Mouse (Mus musculus): Measurements from ENCODE around the gene Actg1. TPM values are rescaled to one million over a fixed set of nuclear protein-coding genes. Genes with fewer than 3 reads are reported as not detected.
A peak's percentile ranks its signal among the peaks of the same experiment; 100 is the strongest.

Actg1 gene
- total RNA-seq, 1 experiment from 2014 or later, result 890 TPM

- ATAC-seq (replicated peaks; ENCODE audit: low read depth, poor library complexity, severe bottlenecking), result no peak
These were observed 33.5 kb downstream of the Actg1 start for GRCm38 (mm10) chr11:120314721-120315415.

- no peak for ATAC-seq (replicated peaks; ENCODE audit: low read depth, poor library complexity, severe bottlenecking)
These were observed 34.2 kb downstream of the Actg1 start for GRCm38 (mm10) chr11:120313906-120314685.

GRCm38 (mm10) chr11:120312069-120312468 lies 36.3 kb downstream of the Actg1 start:
- no peak for ATAC-seq (replicated peaks; ENCODE audit: low read depth, poor library complexity, severe bottlenecking)

DNA sequence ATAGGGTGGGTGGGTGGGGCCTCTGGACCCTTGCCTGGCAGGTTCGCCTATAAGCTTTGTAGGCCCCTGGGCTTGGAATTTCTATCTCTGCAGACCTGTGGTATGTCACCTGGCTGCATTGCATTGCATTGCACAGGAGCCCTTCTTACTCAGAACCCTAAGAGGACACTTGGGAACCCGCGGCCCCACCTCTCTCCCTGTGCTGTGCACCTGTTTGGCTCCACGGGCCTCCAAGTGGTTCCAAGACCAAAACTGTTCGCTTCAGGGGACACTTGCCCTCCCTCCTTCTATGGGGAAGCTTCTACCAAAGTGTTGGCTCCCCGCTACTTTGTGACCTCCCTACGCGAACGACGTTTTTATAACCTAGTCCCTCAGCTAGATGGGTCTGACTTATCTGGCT lies 36.8 kb downstream of the Actg1 start:
- no peak for ATAC-seq (replicated peaks; ENCODE audit: low read depth, poor library complexity, severe bottlenecking)

DNA sequence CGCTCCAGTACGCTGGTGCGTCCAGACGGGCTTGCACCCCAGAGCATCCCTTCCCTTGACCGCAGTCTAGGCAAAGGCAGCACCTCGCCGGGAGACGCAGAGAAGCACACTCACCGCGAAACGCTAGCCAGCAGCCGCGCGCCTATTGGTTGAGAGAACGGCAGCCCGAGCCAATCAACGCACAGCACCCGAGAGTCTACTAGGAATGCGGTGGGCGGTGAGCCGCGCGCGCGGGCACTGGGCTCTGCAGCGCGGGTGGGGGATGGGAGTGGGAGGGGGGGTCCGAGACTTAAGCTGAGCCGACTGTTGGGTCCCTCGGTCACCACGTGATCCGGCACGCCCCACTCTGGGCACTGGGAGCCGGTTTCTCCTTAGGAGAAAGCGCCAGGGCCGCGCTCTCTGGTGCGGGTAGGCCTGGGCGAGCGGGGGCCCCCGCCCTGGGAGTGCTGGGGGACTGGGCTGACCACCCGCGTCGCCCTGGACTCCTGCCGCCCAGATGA lies 37.5 kb downstream of the Actg1 start:
- ATAC-seq (replicated peaks; ENCODE audit: low read depth, poor library complexity, severe bottlenecking), result peak; percentile 77

DNA sequence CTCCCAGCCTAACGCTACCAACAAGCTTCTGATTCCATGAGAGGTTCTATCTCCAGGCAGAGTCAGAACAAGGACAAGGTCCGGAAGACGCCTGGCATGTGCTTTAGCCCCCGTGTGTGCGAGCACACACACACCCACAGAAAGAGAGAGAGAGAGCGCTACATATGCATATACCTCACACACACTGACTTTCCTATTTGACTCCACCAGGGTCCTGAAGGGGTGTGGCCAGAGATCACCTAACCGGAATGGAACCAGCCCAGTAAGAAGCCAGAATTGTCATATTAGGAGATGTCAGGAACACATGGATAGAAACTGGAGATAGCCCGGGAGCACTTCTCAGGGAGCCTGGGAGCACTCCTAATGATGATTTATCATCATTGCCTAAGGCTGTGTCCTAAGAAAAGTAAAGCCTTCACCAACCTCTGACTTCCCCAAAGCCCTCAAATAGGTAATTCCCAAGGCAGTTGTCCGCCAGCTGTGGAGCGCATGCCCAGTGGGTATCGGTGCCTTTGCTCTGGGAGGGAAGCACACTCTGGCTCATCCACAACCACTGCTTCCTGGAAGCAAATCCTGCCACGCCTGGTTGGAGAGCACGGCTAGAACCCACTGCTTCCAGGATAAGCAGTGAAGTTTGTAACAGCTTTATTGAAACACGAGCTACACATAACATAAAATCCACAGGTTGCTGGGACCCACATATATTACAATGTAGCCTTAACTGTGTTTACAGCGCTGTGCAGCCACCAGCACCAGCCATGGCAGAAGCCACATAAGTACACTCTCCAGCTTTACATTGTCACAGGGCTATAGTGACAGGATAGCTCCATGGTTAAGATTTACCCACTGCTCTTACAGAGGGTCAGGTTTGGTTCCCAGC lies 39.7 kb downstream of the Actg1 start:
- ATAC-seq (replicated peaks; ENCODE audit: low read depth, poor library complexity, severe bottlenecking), result no peak

GRCm38 (mm10) chr11:120307566-120308430 lies 40.5 kb downstream of the Actg1 start:
- ATAC-seq (replicated peaks; ENCODE audit: low read depth, poor library complexity, severe bottlenecking), result peak; percentile 50

DNA sequence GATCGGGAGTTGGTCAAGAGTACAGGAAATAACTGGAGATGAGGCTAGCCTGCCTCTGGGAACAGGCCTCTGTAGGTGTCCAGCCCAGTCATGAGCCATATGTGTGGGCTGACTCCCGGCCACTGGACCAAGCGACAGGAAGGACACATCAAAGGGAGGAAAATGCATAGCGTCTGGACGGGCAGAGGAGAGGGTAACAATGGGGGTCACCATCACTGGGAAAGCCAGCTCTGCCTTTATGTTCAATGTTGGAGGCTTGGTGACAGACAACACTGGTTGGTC lies 41.3 kb downstream of the Actg1 start:
- ATAC-seq (replicated peaks; ENCODE audit: low read depth, poor library complexity, severe bottlenecking), result no peak

GRCm38 (mm10) chr11:120306366-120307131 lies 41.8 kb downstream of the Actg1 start:
- no peak for ATAC-seq (replicated peaks; ENCODE audit: low read depth, poor library complexity, severe bottlenecking)

DNA sequence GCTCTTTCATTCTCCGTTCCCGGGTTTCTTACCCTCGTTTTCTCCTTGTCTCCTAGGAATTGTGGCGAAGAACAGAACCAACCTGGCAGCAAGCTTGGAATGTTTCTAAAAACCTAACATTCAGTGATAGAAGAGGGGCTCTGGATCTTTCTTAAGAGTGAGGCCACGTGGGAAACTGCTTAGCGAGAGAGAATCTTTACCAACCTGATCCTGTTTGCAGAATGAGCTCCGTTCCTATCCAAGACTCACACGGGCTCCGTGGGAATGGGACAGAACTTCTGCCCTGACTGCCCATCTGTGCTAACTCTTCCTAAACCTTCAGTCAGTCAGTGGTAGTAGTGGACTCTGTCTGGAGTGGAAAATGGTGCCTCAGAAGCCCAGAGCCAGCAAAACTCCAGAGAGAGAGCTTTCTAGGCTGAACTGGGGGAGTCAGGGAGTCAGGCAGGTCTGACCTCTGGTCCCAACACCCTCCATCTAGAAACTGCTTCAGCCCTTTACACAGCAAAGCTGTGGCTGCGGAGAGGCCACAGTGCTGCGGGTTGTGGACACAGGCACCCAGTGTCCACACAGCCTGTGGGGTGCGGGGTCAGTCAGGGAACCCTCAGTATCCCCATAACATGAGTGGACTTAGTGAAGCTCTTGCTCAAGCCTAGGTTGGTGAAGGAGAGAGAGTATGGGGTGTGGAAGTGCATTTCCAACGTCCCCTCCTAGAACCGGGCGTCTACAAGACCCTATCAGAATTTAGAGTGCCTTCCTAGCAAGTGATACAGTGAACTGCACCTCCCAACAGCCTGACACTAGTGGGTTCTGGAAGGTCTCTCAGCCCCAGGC lies 42.6 kb downstream of the Actg1 start:
- ATAC-seq (replicated peaks; ENCODE audit: low read depth, poor library complexity, severe bottlenecking), result no peak

DNA sequence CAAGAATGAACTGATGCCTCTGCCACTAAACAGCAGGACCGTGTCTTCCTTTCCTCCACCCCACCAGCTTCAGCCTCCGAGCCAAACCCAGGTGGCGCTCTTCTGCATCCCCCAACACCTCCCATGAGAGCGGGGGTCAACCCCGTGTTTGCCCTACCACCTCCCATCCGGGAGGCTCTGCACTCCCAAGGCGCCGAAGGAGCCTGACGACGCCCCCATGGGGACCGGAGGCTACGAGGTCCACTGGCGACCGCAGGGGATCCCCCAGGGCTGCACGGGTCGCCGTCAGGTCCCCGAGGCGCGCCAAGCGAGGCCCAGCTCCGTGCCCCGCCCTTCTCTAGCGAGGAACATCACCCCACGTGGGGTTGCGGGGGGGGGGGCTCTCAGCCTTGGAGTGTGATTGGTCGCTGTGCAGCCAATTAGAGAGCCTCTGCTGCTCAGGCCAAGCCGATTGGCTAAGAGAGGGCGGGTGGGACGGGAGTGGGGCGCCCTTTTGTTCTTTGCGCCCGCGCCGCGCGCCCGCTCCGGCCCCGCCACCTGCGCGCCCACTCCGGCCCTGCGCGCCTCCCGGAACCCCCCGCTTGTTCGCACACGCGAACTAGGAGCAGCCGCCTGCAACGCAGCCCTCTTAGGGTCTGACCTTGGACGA lies 43.3 kb downstream of the Actg1 start:
- ATAC-seq (replicated peaks; ENCODE audit: low read depth, poor library complexity, severe bottlenecking), result peak; percentile 78

- no peak for ATAC-seq (replicated peaks; ENCODE audit: low read depth, poor library complexity, severe bottlenecking)
These were observed 44.0 kb downstream of the Actg1 start for GRCm38 (mm10) chr11:120304350-120304694.

- no peak for ATAC-seq (replicated peaks; ENCODE audit: low read depth, poor library complexity, severe bottlenecking)
These were observed 44.6 kb downstream of the Actg1 start for GRCm38 (mm10) chr11:120303559-120304349.

DNA sequence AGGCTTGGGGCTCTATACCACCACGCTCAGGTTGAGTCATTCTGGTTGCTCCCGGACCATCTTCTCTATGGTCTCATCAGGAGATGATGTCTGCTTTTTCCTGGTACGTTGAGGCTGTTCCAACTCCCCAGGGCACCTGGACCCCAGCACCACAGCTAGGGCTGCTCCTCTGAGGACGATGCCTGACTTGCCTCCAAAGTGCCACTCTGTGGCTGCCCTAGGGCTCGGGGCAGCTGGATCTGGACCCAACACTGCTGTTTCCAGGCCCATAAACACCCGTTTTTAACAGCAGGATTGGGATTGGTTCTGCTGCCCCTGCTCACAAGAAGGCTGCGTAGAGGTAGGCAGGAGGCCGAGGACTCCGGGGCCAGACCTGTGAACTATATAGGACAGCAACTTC lies 45.2 kb downstream of the Actg1 start:
- ATAC-seq (replicated peaks; ENCODE audit: low read depth, poor library complexity, severe bottlenecking), result no peak

DNA sequence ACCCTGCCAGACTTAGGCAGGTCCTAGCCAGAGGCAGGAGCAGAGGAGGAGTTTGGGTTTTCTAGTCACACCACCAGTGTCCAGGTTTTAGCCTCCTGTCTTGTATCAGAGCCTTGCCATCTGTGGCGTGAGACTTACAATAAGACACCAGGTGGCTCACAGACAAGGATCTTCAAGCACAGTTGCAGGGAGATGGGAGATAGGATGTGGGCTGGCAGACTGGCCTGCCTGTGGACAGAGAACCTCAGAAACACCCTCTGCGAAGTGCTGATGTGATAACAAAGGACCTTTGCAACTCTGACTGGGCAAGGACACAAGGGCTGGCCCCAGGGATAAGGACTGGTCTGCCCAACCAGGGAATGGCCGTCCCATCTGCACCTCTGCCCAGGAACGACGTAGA lies 48.9 kb downstream of the Actg1 start:
- ATAC-seq (replicated peaks; ENCODE audit: low read depth, poor library complexity, severe bottlenecking), result no peak

GRCm38 (mm10) chr11:120298441-120299141 lies 49.8 kb downstream of the Actg1 start:
- no peak for ATAC-seq (replicated peaks; ENCODE audit: low read depth, poor library complexity, severe bottlenecking)

Measured in common myeloid progenitor, adult 5-6 weeks (primary cell).